Mouse (Mus musculus) lung, postnatal 0 days (tissue): ENCODE measurements around the gene Gemin7. TPM values are rescaled to one million over a fixed set of nuclear protein-coding genes. Genes with fewer than 3 reads are reported as not detected.

ENCODE experiments used
- ATAC-seq: fragments of 200-750 bp; cut with Nextera tagmentation; 2 replicates; pipeline ENCODE4 v1.8.0; 2017; ENCODE audit warnings: moderate library complexity
- DNase-seq: peaks from one replicate; pipeline ENCODE4 v3.0.0-alpha.2; 2016; ENCODE audit warnings: low spot score
- H3K27ac ChIP-seq: fragments of 300-500 bp; sonication (generic); 2 replicates; pipeline ENCODE4 v1.5.1; 2014; ENCODE audit warnings: antibody characterized with exemption, mild to moderate bottlenecking, low read length, mixed read lengths
- H3K27me3 ChIP-seq: fragments of 300-500 bp; sonication (generic); replicated peaks from 2 replicates; pipeline ENCODE4 v1.6.1; 2014; ENCODE audit warnings: low read length, mixed read lengths; ENCODE audit not compliant: insufficient read depth
- H3K36me3 ChIP-seq: fragments of 300-500 bp; sonication (generic); 2 replicates; pipeline ENCODE4 v1.6.1; 2014; ENCODE audit warnings: low read length, mixed read lengths; ENCODE audit not compliant: insufficient read depth
- H3K4me1 ChIP-seq: fragments of 300-500 bp; sonication (generic); 2 replicates; pipeline ENCODE4 v1.6.1; 2014; ENCODE audit warnings: antibody characterized with exemption, low read depth, low read length, mixed read lengths; ENCODE audit not compliant: insufficient read depth
- H3K4me2 ChIP-seq: fragments of 300-500 bp; sonication (generic); replicated peaks from 2 replicates; pipeline ENCODE4 v1.6.1; 2014; ENCODE audit warnings: low read depth, mild to moderate bottlenecking, low read length, moderate library complexity, mixed read lengths
- H3K4me3 ChIP-seq: fragments of 300-500 bp; sonication (generic); 2 replicates; pipeline ENCODE4 v1.5.1; 2014; ENCODE audit warnings: low read depth, low read length
- H3K9ac ChIP-seq: fragments of 300-500 bp; sonication (generic); replicated peaks from 2 replicates; pipeline ENCODE4 v1.6.1; 2014; ENCODE audit warnings: low read depth, mild to moderate bottlenecking
- H3K9me3 ChIP-seq: fragments of 300-500 bp; sonication (generic); 2 replicates; pipeline ENCODE4 v1.6.1; 2016; ENCODE audit warnings: low read length, mixed read lengths
- CTCF ChIP-seq: IDR thresholded peaks from 2 replicates; pipeline ENCODE4 v1.5.1; 2016; ENCODE audit warnings: antibody characterized with exemption, mild to moderate bottlenecking
- EP300 ChIP-seq: IDR thresholded peaks from 2 replicates; pipeline ENCODE4 v1.6.1; 2016; ENCODE audit warnings: antibody characterized with exemption, mild to moderate bottlenecking, control low read depth
- WGBS: fragments of 180-500 bp; shearing (Covaris S2); extraction: QIAGEN DNeasy Blood & Tissue Kit; methylation state at CpG from one replicate; pipeline ENCODE4 v1.1.7; 2014; 5-methylcytosine and 5-hydroxymethylcytosine counted together
- polyA plus RNA-seq: library from polyadenylated mRNA; unstranded; fragments of >200 nt; fragmentation: Nextera tagmentation; extraction: Ambion mirVana; gene quantifications from 2 replicates; pipeline ENCODE4 v1.2.1, GENCODE M21; 2015

The Gemin7 gene
- polyA plus RNA-seq, 1 experiment from 2014 or later = 163 TPM

GRCm38 (mm10) chr7:19600562-19600961 is 23.2 kb upstream of the Gemin7 start:
- TF ChIP-seq CTCF (no peak), EP300 (no peak)
- Histone ChIP-seq H3K36me3 (no peaks in the 10 kb centered on the region), H3K27me3 (no peaks in the 10 kb centered on the region), H3K9ac (no peak overlapping the region), H3K4me1 (peaks cover 6% of the 10 kb centered on the region; the same call in 1 of the 2 replicates), H3K27ac (no peak overlapping the region), H3K4me2 (no peak overlapping the region), H3K4me3 (no peak overlapping the region), H3K9me3 (no peaks in the 10 kb centered on the region)
- 69% methylated on average over 5 of the region's 5 CpGs for WGBS
- ATAC-seq = no peak
- DNase-seq = no peak

DNA sequence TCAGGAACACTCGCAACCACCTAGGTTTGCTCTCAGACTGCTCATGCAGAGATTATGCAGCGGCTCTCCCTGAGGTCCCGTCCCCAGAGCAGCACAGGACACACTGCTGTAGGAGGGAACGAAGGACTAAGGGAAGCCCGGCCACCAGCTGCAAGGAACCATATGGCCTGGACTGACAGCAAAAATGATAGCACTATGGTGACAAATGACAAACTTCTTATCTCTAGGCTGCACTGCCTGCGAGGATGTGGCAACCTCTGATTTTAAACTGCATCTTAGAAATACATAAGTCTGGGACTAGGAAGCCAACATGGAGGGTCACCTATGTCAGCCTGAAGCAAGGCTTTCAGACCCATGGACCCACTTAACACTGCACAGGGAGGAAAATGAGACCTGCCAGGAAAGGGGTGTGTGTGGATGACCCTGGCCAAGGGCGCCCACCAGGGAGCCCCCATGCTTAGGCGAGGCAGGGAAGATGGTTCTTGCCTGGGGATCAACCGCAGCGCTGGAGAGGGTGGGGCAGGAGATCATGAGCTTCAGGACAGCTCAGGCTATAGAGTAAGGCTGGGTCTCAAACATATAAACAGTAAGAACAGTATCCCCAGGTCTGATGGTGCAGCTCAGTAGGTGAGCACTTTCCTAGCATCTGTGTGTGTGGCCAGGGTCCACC is 15.8 kb upstream of the Gemin7 start:
- H3K36me3 ChIP-seq = 0 out of 2 replicates have a peak, but pooled peaks cover 14% of the 10 kb centered on the region
- no peak overlapping the region for H3K4me3 ChIP-seq
- DNase-seq (no peak), ATAC-seq (no peak)
- H3K27me3 ChIP-seq = no peaks in the 10 kb centered on the region
- H3K4me2 ChIP-seq = no peak overlapping the region
- H3K9me3 ChIP-seq = no peaks in the 10 kb centered on the region
- WGBS = 85% methylated on average over 10 of the region's 10 CpGs
- no peak overlapping the region for H3K27ac ChIP-seq
- H3K9ac ChIP-seq = no peak overlapping the region
- H3K4me1 ChIP-seq = no peaks in the 10 kb centered on the region
- TF ChIP-seq CTCF = no peak
- no peak for TF ChIP-seq EP300

GRCm38 (mm10) chr7:19589917-19590316 is 12.5 kb upstream of the Gemin7 start:
- Histone ChIP-seq H3K9ac (no peak overlapping the region), H3K4me2 (no peak overlapping the region), H3K27ac (no peak overlapping the region), H3K4me3 (no peak overlapping the region), H3K36me3 (peaks cover 34% of the 10 kb centered on the region), H3K9me3 (no peaks in the 10 kb centered on the region), H3K4me1 (no peaks in the 10 kb centered on the region), H3K27me3 (no peaks in the 10 kb centered on the region)
- TF ChIP-seq CTCF = peak; percentile 94
- TF ChIP-seq EP300 = no peak
- peak; percentile 93 for DNase-seq
- 55% methylated on average over 3 of the region's 3 CpGs for WGBS
- peak; percentile 77 for ATAC-seq

GRCm38 (mm10) chr7:19589207-19589606 is 11.8 kb upstream of the Gemin7 start:
- Histone ChIP-seq H3K27ac (no peak overlapping the region), H3K9me3 (no peaks in the 10 kb centered on the region), H3K27me3 (no peaks in the 10 kb centered on the region), H3K9ac (no peak overlapping the region), H3K4me1 (no peaks in the 10 kb centered on the region), H3K4me3 (no peak overlapping the region), H3K4me2 (no peak overlapping the region), H3K36me3 (peaks cover 36% of the 10 kb centered on the region)
- WGBS = 36% methylated on average over 3 of the region's 3 CpGs
- ATAC-seq (0 out of 2 replicates have a peak, but pooled peaks have one; percentile 22), DNase-seq (peak; percentile 53)
- TF ChIP-seq CTCF (peak; percentile 77), EP300 (no peak)

DNA sequence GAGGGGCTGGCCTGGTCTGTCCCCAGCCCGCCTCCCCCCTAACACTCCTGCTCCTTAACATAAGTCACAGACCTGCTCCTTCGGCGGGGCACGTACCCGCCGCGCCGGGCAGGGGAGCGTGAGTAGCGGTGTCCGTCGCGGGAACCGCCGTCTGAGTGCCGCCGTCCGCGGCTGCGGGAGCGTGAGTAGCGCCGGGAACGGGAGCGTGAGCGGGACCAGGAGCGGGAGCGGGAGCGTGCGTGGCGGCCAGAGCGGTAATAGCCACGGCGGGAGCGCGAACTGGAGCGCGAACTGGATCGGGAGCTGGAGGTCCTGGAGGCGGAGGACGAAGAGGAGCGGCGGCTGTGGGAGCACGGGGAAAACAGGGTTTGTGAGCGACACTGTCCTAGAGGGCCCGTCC is 8.9 kb upstream of the Gemin7 start:
- TF ChIP-seq CTCF = no peak
- no peak for TF ChIP-seq EP300
- Histone ChIP-seq H3K4me3 (no peak overlapping the region), H3K9ac (no peak overlapping the region), H3K27ac (no peak overlapping the region), H3K9me3 (no peaks in the 10 kb centered on the region), H3K27me3 (no peaks in the 10 kb centered on the region), H3K4me1 (no peaks in the 10 kb centered on the region), H3K4me2 (no peak overlapping the region), H3K36me3 (peaks cover 38% of the 10 kb centered on the region)
- WGBS = 85% methylated on average over 43 of the region's 46 CpGs
- ATAC-seq (no peak), DNase-seq (no peak)

DNA sequence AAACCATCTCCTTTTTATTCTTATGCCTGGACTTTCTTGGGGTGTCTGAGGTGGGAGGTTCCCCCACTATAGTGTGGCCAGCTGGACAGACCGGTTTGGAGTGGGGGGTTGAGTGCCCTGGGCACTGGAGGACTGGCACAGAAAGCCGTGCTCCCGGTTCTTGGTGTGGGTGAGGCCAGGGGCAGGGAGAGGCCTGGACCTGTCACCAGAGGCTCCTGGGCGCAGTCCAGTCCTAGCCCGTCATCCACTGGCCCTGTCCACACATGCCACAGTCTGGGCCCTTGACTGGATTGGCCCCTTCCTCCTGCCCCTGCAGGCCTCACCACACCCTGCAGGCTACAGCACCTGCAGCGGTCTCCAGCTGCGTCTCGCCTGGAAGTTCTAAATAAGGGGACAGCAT is 3.2 kb upstream of the Gemin7 start:
- H3K4me2 ChIP-seq = no peak overlapping the region
- H3K27ac ChIP-seq = peak overlapping the region; percentile 55; the same call in 1 of the 2 replicates
- DNase-seq = peak; percentile 77
- peaks cover 13% of the 10 kb centered on the region for H3K36me3 ChIP-seq
- H3K27me3 ChIP-seq = peaks cover 8% of the 10 kb centered on the region
- H3K9ac ChIP-seq = no peak overlapping the region
- no peak overlapping the region for H3K4me3 ChIP-seq
- H3K9me3 ChIP-seq = no peaks in the 10 kb centered on the region
- no peaks in the 10 kb centered on the region for H3K4me1 ChIP-seq
- TF ChIP-seq CTCF (peak; percentile 34), EP300 (no peak)
- peak; percentile 92 for ATAC-seq
- 58% methylated on average over 8 of the region's 8 CpGs for WGBS
